Mouse (Mus musculus) splenic B cell, adult 2 months (primary cell): ENCODE measurements around the gene Aldh4a1.

ENCODE experiments used
- DNase-seq: peaks from one replicate; pipeline ENCODE4 v3.0.0-alpha.2; 2011; ENCODE audit warnings: low read depth, low spot score
- H3K27me3 ChIP-seq: 2 replicates; pipeline ENCODE4 v1.6.1; 2012; ENCODE audit warnings: mild to moderate bottlenecking, low read length, moderate library complexity, mixed read lengths; ENCODE audit not compliant: control insufficient read depth, poor library complexity, insufficient read depth, severe bottlenecking
- H3K36me3 ChIP-seq: 2 replicates; pipeline ENCODE4 v1.6.1; 2012; ENCODE audit warnings: mild to moderate bottlenecking, low read length, moderate library complexity, mixed read lengths; ENCODE audit not compliant: control insufficient read depth, poor library complexity, insufficient read depth, severe bottlenecking

The Aldh4a1 gene

GRCm38 (mm10) chr4:139624706-139625105 is 2.0 kb downstream of the Aldh4a1 start:
- Histone ChIP-seq H3K36me3 (peaks cover 1% of the 10 kb centered on the region; the same call in 1 of the 2 replicates), H3K27me3 (no peaks in the 10 kb centered on the region)
- DNase-seq, result no peak

- Histone ChIP-seq H3K36me3 (peaks cover 1% of the 10 kb centered on the region; the same call in 1 of the 2 replicates), H3K27me3 (no peaks in the 10 kb centered on the region)
- DNase-seq, result no peak
Observed at GRCm38 (mm10) chr4:139627361-139627760, 4.7 kb downstream of the Aldh4a1 start.

GRCm38 (mm10) chr4:139630171-139630570 is 7.5 kb downstream of the Aldh4a1 start:
- no peak for DNase-seq
- no peaks in the 10 kb centered on the region for H3K27me3 ChIP-seq
- H3K36me3 ChIP-seq, result peaks cover 1% of the 10 kb centered on the region; the same call in 1 of the 2 replicates

GRCm38 (mm10) chr4:139631141-139631540 is 8.5 kb downstream of the Aldh4a1 start:
- no peaks in the 10 kb centered on the region for H3K27me3 ChIP-seq
- no peak for DNase-seq
- peaks cover 1% of the 10 kb centered on the region; the same call in 1 of the 2 replicates for H3K36me3 ChIP-seq

GRCm38 (mm10) chr4:139631569-139632253 is 9.0 kb downstream of the Aldh4a1 start:
- no peak for DNase-seq
- Histone ChIP-seq H3K27me3 (no peaks in the 10 kb centered on the region), H3K36me3 (peaks cover 1% of the 10 kb centered on the region; the same call in 1 of the 2 replicates)

GRCm38 (mm10) chr4:139632254-139632580 is 9.6 kb downstream of the Aldh4a1 start:
- Histone ChIP-seq H3K36me3 (peaks cover 1% of the 10 kb centered on the region; the same call in 1 of the 2 replicates), H3K27me3 (no peaks in the 10 kb centered on the region)
- DNase-seq, result no peak

- no peaks in the 10 kb centered on the region for H3K27me3 ChIP-seq
- no peaks in the 10 kb centered on the region for H3K36me3 ChIP-seq
- peak; percentile 74 for DNase-seq
Observed at GRCm38 (mm10) chr4:139636373-139636772, 13.7 kb downstream of the Aldh4a1 start.

GRCm38 (mm10) chr4:139637847-139638246 is 15.2 kb downstream of the Aldh4a1 start:
- no peak for DNase-seq
- Histone ChIP-seq H3K36me3 (no peaks in the 10 kb centered on the region), H3K27me3 (no peaks in the 10 kb centered on the region)

- Histone ChIP-seq H3K36me3 (no peaks in the 10 kb centered on the region), H3K27me3 (no peaks in the 10 kb centered on the region)
- DNase-seq, result no peak
Observed at GRCm38 (mm10) chr4:139638356-139638755, 15.7 kb downstream of the Aldh4a1 start.

GRCm38 (mm10) chr4:139639801-139640200 is 17.1 kb downstream of the Aldh4a1 start:
- peak; percentile 25 for DNase-seq
- Histone ChIP-seq H3K27me3 (no peaks in the 10 kb centered on the region), H3K36me3 (no peaks in the 10 kb centered on the region)

- Histone ChIP-seq H3K36me3 (no peaks in the 10 kb centered on the region), H3K27me3 (no peaks in the 10 kb centered on the region)
- peak; percentile 26 for DNase-seq
Observed at GRCm38 (mm10) chr4:139640333-139640732, 17.7 kb downstream of the Aldh4a1 start.

GRCm38 (mm10) chr4:139640775-139641174 is 18.1 kb downstream of the Aldh4a1 start:
- H3K27me3 ChIP-seq, result no peaks in the 10 kb centered on the region
- no peaks in the 10 kb centered on the region for H3K36me3 ChIP-seq
- peak; percentile 38 for DNase-seq

- Histone ChIP-seq H3K36me3 (no peaks in the 10 kb centered on the region), H3K27me3 (no peaks in the 10 kb centered on the region)
- DNase-seq, result no peak
Observed at GRCm38 (mm10) chr4:139641829-139642425, 19.3 kb downstream of the Aldh4a1 start.

GRCm38 (mm10) chr4:139643972-139644371 is 21.3 kb downstream of the Aldh4a1 start:
- no peaks in the 10 kb centered on the region for H3K27me3 ChIP-seq
- DNase-seq, result peak; percentile 79
- H3K36me3 ChIP-seq, result no peaks in the 10 kb centered on the region; the same call in 1 of the 2 replicates

GRCm38 (mm10) chr4:139646916-139647315 is 24.2 kb downstream of the Aldh4a1 start:
- no peaks in the 10 kb centered on the region; the same call in 1 of the 2 replicates for H3K36me3 ChIP-seq
- no peak for DNase-seq
- H3K27me3 ChIP-seq, result no peaks in the 10 kb centered on the region
